Mouse (Mus musculus) C2C12 (cell line): ENCODE results near the gene Adrb1.

ENCODE experiments used
- CTCF ChIP-seq: IDR thresholded peaks from one replicate; pipeline ENCODE4 v1.5.1; 2011; ENCODE audit not compliant: control insufficient read depth, insufficient read depth, insufficient read length
- MYOD1 ChIP-seq: IDR thresholded peaks from one replicate; pipeline ENCODE4 v1.6.1; 2011; ENCODE audit warnings: low read depth; ENCODE audit not compliant: control insufficient read depth, insufficient read length

DNA sequence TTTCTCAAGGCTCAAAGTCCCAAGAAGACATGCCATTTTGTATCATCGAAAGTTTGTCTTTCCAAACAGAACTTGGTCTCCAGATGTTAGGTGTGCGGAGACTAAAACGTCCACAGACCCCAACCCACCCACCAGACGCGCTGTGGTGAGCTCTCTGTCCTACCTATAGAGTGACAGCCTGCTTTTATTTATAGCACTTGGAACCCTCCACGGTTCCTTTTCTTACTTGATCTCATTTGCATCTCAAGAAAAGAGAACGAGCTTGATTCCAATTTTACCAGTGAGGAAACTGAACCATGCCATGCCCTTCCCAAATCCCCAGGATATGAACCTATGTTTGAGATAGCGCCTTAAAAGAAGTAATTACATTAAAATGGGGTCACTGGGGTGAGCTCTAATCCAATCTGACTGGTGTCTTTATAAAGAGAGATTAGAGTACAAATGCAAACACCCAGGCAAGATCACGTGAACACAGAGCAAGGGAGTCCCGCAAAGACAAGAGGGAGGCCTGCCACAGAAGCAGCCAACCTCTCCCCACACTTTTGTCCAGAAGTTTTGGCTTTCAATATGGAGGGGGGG lies 51.5 kb downstream of the Adrb1 start:
- no peak for TF ChIP-seq CTCF
- TF ChIP-seq MYOD1: no peak
